Mouse (Mus musculus) layer of hippocampus, adult 2 months (tissue): ENCODE data around the gene Eya2. TPM values are rescaled to one million over a fixed set of nuclear protein-coding genes. Genes with fewer than 3 reads are reported as not detected.

ENCODE experiments used
- DNase-seq, 2 experiments: peaks; one replicate each; pipeline ENCODE4 v3.0.0; 2022; ENCODE audit warnings: low spot score in 2 of 2
- H3K27ac ChIP-seq: fragments of 200-600 bp; 2 replicates; pipeline ENCODE4 v1.8.1; 2022
- H3K4me3 ChIP-seq: fragments of 200-600 bp; 2 replicates; pipeline ENCODE4 v1.8.1; 2022; ENCODE audit warnings: mild to moderate bottlenecking
- CTCF ChIP-seq: fragments of 200-600 bp; conservative IDR thresholded peaks from 2 replicates; pipeline ENCODE4 v1.8.1; 2022; ENCODE audit warnings: antibody characterized with exemption, mild to moderate bottlenecking, moderate library complexity
- total RNA-seq, 2 experiments: library from RNA; stranded (reverse); gene quantifications; 2 replicates each; pipeline ENCODE4 v1.2.3; 2021

The Eya2 gene
- total RNA-seq, 2 experiments from 2014 or later = 2.0 to 2.9 TPM

- H3K27ac ChIP-seq = no peak overlapping the region
- no peak overlapping the region for H3K4me3 ChIP-seq
- DNase-seq = no peak
- TF ChIP-seq CTCF = no peak
Observed at GRCm38 (mm10) chr2:165748426-165748825, 153.6 kb downstream of the Eya2 start.

- H3K27ac ChIP-seq = no peak overlapping the region
- peak; percentile 68 for TF ChIP-seq CTCF
- no peak for DNase-seq
- no peak overlapping the region for H3K4me3 ChIP-seq
Observed at GRCm38 (mm10) chr2:165751068-165751467, 156.2 kb downstream of the Eya2 start.

- DNase-seq = no peak
- TF ChIP-seq CTCF = no peak
- no peak overlapping the region for H3K4me3 ChIP-seq
- H3K27ac ChIP-seq = no peak overlapping the region
Observed at GRCm38 (mm10) chr2:165752704-165753103, 157.9 kb downstream of the Eya2 start.

GRCm38 (mm10) chr2:165757799-165758198 is 163.0 kb downstream of the Eya2 start:
- H3K4me3 ChIP-seq = no peak overlapping the region
- TF ChIP-seq CTCF = no peak
- no peak overlapping the region for H3K27ac ChIP-seq
- DNase-seq = no peak

- Histone ChIP-seq H3K4me3 (no peak overlapping the region), H3K27ac (no peak overlapping the region)
- TF ChIP-seq CTCF = no peak
- no peak for DNase-seq
Observed at GRCm38 (mm10) chr2:165758534-165758933, 163.7 kb downstream of the Eya2 start.

GRCm38 (mm10) chr2:165759421-165759985 is 164.7 kb downstream of the Eya2 start:
- no peak for TF ChIP-seq CTCF
- no peak for DNase-seq
- H3K4me3 ChIP-seq = no peak overlapping the region
- no peak overlapping the region for H3K27ac ChIP-seq

- no peak for TF ChIP-seq CTCF
- no peak overlapping the region for H3K4me3 ChIP-seq
- H3K27ac ChIP-seq = no peak overlapping the region
- no peak for DNase-seq
Observed at GRCm38 (mm10) chr2:165768805-165769358, 174.1 kb downstream of the Eya2 start.

- TF ChIP-seq CTCF = no peak
- no peak overlapping the region for H3K27ac ChIP-seq
- no peak for DNase-seq
- no peak overlapping the region for H3K4me3 ChIP-seq
Observed at GRCm38 (mm10) chr2:165769375-165769948, 174.6 kb downstream of the Eya2 start.

- Histone ChIP-seq H3K4me3 (no peak overlapping the region), H3K27ac (peak overlapping the region; percentile 25; the same call in 1 of the 2 replicates)
- peak; percentile 78 to 81 for DNase-seq
- TF ChIP-seq CTCF = peak; percentile 95
Observed at GRCm38 (mm10) chr2:165778927-165779326, 184.1 kb downstream of the Eya2 start.

- peak; percentile 99 for TF ChIP-seq CTCF
- Histone ChIP-seq H3K4me3 (no peak overlapping the region), H3K27ac (no peak overlapping the region)
- peak; percentile 70 to 86 for DNase-seq
Observed at GRCm38 (mm10) chr2:165782324-165782723, 187.5 kb downstream of the Eya2 start.

- no peak for DNase-seq
- Histone ChIP-seq H3K27ac (no peak overlapping the region), H3K4me3 (no peak overlapping the region)
- no peak for TF ChIP-seq CTCF
Observed at GRCm38 (mm10) chr2:165785312-165786036, 190.6 kb downstream of the Eya2 start.

- no peak for DNase-seq
- no peak overlapping the region for H3K4me3 ChIP-seq
- peak; percentile 82 for TF ChIP-seq CTCF
Observed at GRCm38 (mm10) chr2:165786467-165786866, 191.6 kb downstream of the Eya2 start.

GRCm38 (mm10) chr2:165788005-165788404 is 193.2 kb downstream of the Eya2 start:
- no peak overlapping the region for H3K4me3 ChIP-seq
- no peak for TF ChIP-seq CTCF
- peak overlapping the region; percentile 40; the same call in 1 of the 2 replicates for H3K27ac ChIP-seq

More at GRCm38 (mm10) chr2:165786467-165786866, 191.6 kb downstream of the Eya2 start:
- H3K27ac ChIP-seq = no peak overlapping the region; the same call in 1 of the 2 replicates

More at GRCm38 (mm10) chr2:165788005-165788404, 193.2 kb downstream of the Eya2 start:
- DNase-seq = peak; percentile 71 to 74
